Mouse (Mus musculus) gastrocnemius, adult 8-10 months (tissue): ENCODE measurements around the gene Hebp1. TPM values are rescaled to one million over a fixed set of nuclear protein-coding genes. Genes with fewer than 3 reads are reported as not detected.

Source experiments
- DNase-seq, 2 experiments: peaks; one replicate each; pipeline ENCODE4 v3.0.0; 2022; ENCODE audit warnings: low spot score in 2 of 2
- total RNA-seq, 4 experiments: library from RNA; stranded (reverse); gene quantifications; 2 replicates each; pipeline ENCODE4 v1.2.4; 2022

Gene Hebp1
- total RNA-seq, 4 experiments from 2014 or later: 4.3 to 13.2 (median 9.9) TPM

DNA sequence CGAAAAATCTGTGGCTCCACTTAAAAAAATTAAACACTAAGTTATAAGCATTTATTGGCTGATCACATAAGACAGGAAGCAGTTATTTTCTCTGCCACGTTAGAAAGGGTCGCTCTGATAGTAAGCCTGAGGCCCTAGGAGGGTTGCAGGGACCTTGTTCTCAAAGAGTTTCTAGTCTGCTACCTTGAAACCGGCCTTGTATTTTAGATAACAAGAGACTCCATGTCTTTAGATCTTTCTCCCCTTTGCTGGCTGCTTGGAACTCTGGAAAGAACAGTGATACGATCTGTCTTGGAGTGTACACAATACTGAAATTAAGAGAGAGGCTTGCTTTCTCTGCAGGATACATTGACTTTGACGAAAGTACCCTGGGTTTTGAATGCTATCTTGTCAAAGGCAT is 904 bp upstream of the Hebp1 start:
- DNase-seq: no peak

DNA sequence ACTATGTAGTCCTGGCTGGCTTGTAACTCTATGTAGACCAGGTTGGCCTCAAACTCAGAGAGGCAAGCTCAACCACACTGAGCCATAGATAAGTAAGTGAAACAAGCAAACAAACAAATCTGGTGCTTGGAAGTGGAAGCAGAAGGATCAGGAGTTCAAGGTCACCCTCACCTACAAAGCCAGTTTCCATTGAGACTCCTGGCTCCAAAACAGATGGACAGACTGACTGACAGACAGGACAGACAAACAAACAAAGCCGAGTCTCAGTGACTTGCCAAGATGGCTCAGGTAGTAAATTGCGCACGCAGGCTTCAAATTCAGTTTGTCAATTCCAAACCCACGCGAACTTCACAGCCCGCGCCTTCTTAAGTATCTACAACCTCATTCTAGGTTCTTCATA is 376 bp downstream of the Hebp1 start:
- DNase-seq: no peak

DNA sequence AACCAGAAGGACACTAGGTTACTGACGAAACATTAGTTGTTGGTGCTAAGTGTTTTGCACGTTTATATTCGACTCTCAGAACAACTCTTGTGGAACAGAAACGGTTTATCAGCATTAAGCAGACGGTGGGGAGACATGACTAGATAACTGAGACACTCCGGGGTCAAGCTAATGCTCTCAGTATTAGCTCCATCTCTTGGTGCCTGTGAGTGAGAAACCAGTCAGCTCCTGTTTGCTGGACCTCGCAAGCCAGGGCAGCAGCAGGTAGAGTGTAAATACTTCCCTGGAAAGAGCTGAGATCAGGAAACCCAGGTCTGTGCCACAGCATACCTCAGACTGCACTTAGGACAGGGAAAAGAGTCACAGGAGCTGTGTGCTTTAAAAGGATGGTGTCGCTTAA is 1.1 kb downstream of the Hebp1 start:
- DNase-seq: no peak

DNA sequence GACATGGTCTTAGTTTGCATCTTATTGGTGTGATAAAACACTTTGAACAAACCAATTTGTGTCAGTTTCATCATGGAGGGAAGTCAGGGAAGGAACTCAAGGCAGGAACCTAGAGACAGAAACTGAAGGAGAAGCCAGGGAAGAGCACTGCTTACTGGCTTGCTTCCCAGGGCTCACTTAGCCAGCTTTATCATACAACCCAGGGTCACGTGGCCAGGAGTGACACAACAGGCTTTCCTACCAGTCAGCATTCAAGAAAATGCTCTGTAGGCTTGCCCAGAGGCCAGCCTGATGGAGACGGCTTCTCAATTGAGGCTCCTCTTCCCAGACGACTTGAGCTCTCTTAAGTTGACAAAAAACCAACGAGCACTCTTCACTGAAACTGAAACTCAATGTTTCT is 2.9 kb downstream of the Hebp1 start:
- DNase-seq: no peak

DNA sequence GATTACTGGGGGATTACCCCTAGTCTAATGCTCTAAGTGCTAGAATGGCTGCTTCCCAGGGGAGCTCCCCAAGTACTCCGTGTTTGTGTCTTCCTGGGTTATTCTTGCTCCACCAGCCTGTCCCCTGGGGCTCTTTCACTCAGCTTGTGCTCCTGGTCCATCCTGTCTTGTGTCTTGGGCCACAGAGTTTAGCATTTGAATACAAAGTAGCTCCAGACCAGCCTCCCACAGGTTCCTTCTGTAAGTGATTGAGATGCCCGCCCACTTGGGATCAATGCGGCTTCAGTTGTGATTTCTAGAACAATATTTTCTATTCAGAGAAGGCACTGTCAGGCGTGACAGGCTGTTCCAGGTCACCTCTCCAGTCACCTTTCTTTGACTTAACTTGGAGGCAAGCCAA is 4.1 kb downstream of the Hebp1 start:
- no peak for DNase-seq

DNA sequence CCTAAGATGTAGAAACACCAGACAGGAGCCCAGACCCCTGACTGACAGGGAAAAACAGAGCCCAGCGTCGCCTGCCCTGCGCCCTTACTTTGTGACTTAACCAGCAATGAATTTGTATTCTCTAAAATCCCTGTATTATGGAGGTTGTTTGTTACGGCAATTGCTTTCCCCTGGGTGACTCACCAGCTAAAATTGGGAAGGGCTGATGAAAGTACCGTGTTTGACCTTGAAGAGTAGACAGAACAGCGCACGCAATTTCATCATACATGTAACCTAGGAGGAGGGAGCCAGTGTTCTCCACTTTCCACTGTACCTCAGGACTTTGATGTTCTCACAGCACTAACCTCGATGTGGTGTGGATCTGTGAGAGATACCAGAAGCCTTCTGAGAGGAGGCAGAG is 4.8 kb downstream of the Hebp1 start:
- DNase-seq: no peak

DNA sequence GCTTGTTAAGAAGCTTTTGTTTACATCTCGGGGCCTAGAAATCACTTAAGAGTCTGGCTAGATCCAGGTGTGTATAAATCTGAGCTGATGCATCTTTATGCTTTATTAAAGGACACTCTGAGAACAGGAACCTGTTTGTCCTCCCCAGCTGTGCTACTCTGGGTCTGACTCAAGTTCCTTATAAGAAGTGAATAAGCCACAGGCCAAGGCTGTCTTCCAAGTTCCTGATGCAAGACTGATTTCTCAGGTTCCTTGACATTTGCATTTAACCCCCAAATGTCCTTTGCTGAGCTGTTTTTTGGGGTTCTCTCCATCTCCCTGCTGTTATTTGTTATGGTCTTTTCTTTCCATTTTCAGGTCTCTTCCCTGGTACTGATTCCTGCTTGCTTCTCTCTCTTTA is 5.9 kb downstream of the Hebp1 start:
- no peak for DNase-seq

DNA sequence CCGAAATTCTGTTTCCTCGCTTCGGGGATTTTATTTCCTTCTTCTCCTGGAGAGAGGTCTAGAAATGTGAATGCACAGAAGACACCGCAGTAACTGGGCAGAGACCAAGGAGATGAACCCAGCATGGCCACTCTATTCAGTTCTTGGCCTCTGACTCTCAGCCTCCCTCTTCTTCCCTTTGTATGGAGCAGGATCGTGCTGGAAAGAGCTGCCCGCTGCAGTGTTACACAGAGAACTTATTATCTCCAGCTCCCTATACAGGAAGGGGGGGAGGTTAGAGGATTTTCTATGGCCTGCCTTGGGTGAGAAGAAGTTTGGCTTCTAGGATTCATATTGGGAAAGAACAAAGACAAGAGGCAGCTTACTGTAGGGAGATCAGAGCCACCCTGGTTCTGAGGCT is 7.7 kb downstream of the Hebp1 start:
- DNase-seq: no peak

DNA sequence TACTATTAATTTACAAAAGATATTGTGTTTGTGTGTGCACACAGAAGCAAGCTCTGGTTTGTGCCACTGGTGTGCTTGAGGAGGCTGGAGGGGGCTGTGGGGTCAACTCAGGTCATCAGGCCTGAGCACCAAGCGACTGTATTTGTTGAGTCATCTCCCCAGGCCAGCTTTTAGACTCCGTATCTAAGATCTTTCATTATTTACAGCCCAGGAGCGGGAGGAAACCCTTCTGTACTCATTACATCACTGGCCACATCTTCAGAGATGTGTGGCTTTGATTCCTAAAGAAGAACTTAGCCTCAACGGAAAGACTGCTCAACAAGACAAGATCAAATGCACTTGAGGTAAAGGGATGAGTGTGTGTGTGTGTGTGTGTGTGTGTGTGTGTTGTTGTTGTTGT is 9.2 kb downstream of the Hebp1 start:
- no peak for DNase-seq

DNA sequence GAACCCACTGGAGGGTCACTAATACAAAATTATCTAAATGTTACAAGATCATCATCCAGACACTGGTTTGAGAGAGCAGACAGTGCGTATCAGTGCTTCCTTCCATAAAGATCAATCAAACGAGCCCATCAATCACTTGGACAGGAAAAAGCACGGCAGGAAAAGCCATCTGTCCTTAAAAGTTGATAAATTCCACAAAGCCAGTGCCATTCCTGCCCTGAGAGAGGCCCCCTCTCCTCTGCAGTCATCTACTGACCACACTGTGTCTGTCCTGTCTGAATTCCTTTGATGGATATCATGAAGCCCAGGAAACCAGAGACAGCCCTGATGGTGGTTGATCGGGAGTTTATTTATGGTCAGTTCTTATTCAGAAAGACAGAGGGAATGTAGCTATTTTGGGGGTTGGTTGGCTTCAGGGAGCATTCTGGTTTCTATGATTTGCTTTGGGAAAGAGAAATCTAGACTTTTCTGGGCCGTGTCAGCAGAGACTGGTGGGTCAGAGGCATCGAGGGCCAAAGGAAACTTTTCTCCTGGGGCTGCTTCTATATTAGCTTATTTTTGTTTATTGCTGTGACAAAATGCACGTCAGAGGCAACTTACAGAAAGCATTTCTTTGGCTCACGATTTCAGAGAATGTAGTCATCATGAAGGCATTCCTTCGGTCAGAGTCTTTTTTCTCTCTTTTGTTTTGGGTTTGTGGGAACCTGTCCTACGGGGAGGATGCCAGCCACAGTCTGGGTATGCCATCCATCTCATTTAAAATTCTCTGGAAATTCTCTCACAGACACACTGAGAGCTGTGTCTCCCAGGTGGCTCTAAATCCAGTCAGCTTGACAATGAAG is 10.5 kb downstream of the Hebp1 start:
- DNase-seq: no peak

DNA sequence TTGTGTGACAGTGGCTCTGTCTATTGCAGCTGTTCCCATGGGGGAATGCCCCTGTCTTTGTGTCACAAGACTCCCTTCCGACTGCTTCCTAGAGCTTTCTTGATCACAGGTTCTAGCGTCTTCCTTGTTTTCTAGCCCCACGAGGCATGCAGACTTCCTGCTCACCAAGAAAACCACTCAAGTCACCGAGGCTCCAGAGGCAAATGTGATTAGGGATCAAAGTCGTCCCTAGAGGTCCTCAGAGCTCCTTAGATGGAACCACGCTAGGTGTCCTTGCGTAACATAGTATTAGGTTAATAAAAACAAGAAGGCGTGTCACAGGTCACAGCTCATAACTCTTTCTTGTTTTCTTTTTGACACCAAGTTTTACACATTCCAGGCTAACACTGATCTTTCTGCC is 13.9 kb downstream of the Hebp1 start:
- DNase-seq: no peak

DNA sequence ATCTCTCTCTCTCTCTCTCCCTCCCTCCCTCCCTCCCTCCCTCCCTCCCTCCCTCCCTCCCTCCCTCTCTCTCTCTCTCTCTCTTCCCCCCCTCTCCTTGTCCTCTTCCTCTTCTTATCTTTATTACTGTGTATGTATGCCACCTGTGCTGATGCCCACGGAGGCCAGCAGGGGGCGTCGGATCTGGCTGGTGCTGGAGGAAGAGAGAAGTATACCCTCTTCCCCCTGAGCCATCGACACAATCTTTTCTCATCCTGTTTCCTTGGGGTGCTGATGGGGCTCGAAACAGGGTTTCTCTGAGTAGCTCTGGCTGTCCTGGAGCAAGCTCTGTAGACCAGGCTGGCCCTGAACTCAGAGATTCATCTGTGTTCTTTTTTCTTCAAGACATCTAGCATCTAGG is 14.9 kb downstream of the Hebp1 start:
- no peak for DNase-seq

DNA sequence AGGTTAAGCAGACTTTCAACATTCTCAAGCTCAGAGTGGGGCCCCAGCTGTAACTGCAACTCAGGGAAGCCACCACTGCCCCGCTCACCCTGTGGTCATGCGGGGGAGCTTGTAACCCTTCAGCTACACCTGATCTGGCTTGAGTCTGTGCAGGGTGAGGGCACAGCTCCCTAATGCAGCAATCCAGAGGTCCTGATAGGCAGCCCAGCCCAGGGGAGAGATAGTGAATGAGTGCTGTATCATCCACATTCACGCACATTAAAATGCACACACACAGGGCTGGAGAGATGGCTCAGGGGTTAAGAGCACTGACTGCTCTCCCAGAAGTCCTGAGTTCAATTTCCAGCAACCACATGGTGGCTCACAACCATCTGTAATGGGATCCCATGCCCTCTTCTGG is 19.2 kb downstream of the Hebp1 start:
- DNase-seq: no peak

DNA sequence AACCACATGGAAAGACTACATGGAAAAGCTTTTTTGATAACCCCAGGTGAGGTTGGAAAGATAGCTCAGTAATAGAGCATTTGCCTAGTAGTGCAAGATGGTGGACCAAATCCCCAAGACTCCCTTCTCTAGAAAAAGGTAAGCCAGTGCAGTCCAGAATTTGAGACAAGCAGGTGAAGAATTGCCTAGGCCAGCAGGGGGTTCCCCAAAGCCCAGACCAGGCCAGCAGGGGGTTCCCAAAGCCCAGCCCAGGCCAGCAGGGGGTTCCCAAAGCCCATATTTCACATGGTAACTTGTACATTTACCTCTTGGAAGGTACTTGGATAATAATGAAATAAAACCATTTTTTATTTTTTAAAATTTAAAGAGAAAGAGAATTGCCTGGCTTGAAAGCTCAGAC is 20.6 kb downstream of the Hebp1 start:
- no peak for DNase-seq

DNA sequence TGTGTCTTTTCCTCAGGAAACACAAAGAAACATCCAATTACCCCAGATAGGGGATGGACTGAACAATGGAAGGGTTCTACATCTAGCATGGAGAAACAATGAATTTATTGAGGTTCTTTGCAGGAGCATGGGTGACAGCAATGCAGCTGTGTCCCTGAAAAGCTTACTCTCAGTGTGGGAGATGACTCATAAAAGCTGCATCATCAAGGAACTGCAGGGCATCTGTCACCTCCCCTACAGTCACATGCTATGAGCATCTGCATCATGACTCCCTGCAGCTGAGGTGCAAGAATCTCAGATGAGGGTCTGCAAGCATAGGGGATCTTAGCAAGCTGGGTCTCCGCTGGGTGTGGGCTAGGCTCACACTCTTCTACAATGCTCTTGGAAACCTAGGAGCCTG is 22.8 kb downstream of the Hebp1 start:
- no peak for DNase-seq

DNA sequence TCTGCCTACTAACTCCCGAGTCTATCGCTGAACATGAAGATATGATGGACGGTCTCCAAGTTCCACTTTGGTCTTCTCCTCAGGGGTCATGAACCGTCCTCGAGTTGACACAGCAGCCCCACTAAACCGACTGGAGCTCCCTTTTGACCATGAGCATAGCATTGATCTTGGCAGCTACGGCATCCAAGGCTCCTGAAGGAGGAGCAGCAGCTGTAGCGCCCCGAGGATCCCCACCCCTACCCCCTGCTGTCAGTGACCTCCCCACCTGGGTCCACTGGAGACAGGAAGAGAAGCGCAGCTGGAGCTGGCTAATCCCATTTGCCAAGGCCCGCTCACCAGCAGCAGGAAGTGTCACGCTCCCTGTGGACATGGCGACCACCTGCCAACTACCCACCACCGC is 26.1 kb downstream of the Hebp1 start:
- no peak for DNase-seq

DNA sequence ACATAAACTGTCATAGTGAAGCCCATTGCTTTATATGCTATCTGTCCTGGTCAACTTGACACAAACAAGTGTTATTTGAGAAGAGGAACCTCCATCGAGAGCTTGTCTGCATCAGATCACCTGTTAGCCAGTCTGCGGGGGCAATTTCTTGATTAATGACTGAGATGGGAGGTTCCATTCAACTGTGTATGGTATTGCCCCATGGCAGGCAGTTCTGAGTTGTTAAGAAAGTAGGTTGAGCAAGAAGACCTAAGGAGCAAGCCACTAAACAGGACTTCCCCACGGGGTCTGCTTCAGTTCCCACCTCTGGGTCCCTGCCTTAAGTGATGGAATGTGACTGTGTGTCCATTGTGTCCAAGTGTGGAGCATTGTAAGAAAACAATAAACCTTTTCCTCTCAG is 28.6 kb downstream of the Hebp1 start:
- DNase-seq: no peak

DNA sequence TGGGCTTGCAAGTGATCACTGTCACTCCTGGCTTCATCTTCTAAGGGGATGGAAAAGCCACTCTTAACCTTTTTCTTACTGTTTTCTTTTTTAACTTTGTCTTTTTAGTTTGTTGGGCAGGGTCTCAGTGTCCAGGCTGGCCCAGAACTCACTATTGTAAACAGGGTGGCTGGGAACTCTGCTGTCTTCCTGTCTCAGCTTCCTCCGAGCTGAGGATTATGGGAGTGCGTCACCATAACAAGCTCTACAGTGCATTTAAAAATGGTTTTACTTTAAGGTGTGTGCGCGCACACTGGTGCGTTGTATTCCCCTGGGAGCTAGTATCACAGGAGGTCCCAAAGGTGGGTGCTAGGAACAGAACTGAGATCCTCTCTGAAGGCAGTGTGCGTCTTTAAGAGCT is 29.4 kb downstream of the Hebp1 start:
- DNase-seq: no peak

DNA sequence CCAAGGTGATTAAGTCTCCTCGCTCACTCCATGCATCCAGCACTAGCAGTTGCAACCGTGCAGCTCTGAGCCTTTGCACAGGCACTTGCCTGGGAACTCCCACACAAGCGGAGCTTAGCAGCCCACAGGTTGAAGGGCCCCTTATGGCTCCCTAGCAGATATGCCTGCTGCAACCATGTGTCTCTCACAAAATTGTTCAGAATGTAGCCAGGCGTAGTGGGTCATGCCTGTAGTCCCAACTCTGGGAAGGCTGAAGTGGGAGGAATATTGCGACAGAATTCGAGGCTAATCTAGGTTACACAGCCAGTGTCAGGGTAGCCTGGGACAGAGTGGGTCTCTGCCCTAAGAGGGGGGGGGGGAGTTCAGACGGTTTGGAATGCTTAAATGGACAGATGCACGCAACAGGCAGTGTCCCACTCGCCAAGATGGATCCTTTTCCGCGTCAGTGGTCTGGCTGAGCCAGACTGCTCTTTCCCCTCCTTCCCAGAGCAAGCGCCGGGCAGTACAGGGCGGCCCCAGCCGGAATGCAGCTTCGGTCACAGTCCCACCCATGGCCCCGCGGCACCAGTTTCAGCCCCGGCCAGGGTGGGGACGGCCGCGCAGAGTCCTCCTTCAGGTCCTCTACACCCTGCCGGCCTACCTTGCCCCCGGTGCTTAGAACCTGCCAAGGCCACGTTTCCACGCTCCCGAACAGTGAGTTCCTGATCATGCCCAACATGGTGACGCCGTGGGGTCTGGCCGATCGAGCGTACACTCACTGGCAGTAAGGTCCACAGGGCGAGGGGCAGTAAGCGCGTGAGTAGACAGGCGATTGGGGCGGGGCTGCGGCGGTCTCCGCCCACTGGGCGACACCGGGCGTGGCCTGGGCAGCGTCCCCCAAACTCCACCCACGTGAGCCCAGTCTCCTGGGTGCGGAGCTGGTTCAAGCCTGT is 30.2 kb downstream of the Hebp1 start:
- peak; percentile 70 to 81 for DNase-seq

DNA sequence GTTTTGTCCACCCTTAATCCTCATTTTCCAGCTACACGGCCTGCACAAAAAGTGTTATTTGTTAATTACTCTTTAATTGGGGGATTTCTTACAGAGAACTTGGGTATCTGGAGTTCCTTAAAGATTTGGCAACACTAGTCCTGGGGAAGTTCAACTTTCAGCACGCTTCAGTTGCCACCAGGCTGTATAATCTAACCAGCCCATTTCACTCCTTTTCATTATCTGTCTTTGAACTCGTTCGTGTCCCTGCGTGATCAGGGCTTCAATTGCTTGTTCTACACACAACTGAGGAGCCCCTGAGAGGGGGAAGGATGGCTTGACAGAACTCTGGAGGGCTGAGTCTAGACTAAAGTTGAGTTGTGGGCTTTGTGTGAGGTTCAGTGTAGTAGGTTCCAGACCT is 31.1 kb downstream of the Hebp1 start:
- no peak for DNase-seq

DNA sequence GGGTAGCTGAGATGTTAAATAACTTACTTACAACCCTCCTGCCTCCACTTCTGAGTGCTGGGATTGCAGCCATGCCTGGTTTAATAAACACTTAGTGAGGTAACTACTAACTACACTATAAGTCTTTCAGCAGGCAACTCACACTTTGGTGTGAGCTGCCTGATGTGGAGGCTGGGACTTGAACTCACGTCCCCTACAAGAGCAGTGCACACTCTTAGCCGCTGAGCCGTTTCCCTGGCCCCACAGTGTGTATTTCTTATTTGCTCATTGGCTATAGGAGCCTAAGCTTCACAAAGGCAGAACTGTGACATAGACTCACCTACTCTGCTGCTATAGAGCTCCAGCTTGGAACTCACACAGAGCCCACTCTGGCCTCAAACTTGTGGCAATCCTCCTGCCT is 31.6 kb downstream of the Hebp1 start:
- no peak for DNase-seq

DNA sequence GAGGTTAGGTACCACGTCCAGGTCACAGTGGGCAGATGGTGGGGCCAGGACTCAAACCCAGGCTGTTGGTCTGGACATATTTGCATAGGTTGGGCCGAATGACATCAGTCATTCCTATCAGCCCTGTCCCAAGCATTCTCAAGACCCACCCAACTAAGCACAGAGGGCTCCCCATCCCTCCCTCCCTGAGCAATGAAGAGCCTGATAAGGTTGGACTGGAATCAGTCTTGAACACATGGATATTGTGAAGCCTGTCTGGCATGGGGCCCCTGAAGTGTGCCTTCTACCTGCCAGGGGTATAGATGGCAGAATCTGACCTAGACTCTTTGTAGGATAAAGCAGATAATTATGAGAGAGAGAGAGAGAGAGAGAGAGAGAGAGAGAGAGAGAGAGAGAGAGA is 32.1 kb downstream of the Hebp1 start:
- DNase-seq: no peak

DNA sequence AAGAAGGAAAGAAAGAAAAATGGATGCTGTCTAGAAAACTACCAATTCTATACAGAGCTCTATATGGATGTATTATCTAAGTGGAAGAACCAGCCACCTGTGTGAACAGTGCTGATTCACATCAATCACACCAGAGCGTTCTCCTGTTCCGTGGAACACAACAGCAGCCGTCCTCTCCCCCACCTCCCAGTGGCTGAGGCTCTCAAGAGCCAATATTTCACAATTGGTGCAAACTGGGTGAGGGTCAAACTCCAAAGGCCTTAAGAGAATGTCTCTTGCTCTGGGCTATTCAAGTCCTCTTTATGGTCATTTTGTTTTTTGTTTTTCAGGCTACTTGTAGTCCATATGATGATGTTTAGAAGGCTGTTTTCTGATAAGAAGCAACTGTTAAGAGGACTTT is 32.6 kb downstream of the Hebp1 start:
- DNase-seq: no peak
